Mouse (Mus musculus): ENCODE results near the gene Atp4b. TPM values are rescaled to one million over a fixed set of nuclear protein-coding genes. Genes with fewer than 3 reads are reported as not detected.

Atp4b gene
- polyA plus RNA-seq, 1 experiment, result not detected

DNA sequence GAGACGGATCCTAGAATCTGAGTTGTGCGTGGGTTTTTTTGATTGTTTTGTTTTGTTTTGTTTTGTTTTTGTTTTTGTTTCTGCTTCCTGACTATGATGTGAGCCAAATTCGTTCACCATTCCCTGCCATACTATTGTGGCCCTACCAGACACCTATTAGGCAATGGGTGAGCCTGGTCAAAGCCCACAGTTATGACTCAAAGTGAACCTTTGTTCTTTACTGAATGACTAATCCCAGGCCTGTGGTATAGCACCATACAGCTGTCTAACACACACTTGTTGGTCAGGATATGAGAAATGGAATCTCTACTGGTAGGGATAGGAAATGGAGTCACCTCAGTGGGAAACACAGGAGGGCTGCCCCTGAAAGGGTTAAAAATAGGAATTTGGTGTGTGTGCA, 14.1 kb downstream of the Atp4b start:
- H3K27ac ChIP-seq (ENCODE audit: insufficient read depth, low read length), result no peak overlapping the region
- no peaks in the 10 kb centered on the region for H3K27me3 ChIP-seq (ENCODE audit: control insufficient read depth, insufficient read depth, low read length)
- no peak overlapping the region for H3K4me3 ChIP-seq (replicated peaks; ENCODE audit: insufficient read depth, low read depth, low read length)
- TF ChIP-seq POLR2A (IDR thresholded peaks at IDR 0.05; ENCODE audit: borderline replicate concordance, insufficient read depth, low read length) (no peak), CTCF (IDR thresholded peaks at IDR 0.05; ENCODE audit: borderline replicate concordance, insufficient read depth, low read depth, low read length) (no peak)
- DNase-seq, result no peak
- H3K4me1 ChIP-seq (ENCODE audit: control insufficient read depth, insufficient read depth, low read length), result no peaks in the 10 kb centered on the region
- WGBS, result 94% methylated on average over 3 of the region's 3 CpGs

DNA sequence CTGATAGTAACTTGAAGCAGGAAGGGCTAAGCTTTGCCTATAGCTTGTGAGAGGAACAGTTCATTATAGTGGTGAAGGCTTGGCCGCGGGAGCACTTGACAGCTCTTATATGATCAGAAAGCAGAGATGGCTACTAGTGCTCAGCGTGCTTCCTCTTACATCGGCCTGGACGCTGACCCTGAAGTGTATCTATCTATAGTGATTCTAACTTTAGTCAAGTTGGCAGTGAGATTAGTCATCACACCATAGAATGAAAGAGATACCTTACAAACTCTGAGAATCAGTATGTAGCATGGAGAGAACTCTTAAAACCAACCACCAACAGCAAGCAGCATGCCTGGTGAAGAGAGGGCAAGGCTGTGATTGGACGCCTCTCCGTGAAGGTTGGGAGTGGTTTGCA, 15.0 kb downstream of the Atp4b start:
- H3K27ac ChIP-seq (ENCODE audit: insufficient read depth, low read length), result no peak overlapping the region
- no peaks in the 10 kb centered on the region for H3K4me1 ChIP-seq (ENCODE audit: control insufficient read depth, insufficient read depth, low read length)
- WGBS, result 89% methylated on average over 7 of the region's 7 CpGs
- DNase-seq, result no peak
- no peak overlapping the region for H3K4me3 ChIP-seq (replicated peaks; ENCODE audit: insufficient read depth, low read depth, low read length)
- H3K27me3 ChIP-seq (ENCODE audit: control insufficient read depth, insufficient read depth, low read length), result no peaks in the 10 kb centered on the region
- no peak for TF ChIP-seq POLR2A (IDR thresholded peaks at IDR 0.05; ENCODE audit: borderline replicate concordance, insufficient read depth, low read length)
- TF ChIP-seq CTCF (IDR thresholded peaks at IDR 0.05; ENCODE audit: borderline replicate concordance, insufficient read depth, low read depth, low read length), result no peak

DNA sequence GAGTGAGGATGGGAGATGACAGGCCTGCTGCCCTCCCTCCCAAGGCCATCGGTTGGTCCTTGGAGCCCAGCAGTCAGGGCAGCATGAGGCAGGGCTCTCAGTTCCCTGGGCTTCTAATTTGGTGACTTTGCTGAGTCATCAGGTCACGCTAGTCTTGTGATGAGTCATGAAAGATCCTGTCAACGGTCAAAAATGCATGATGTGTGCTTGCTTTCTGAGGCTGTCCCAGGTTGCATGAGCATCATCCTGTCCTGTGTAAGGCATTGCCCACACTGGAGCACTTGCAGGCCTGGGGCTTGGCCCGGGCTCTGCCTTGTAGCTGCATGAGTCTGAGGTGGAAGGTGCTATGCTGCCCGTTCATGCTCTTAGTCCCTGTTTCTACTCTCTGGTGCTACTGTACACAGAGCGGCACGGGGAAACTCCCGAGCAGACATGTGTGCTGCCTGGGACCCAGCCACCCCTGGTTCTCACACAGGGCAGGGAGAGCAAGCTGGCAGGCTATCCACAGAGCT, 23.4 kb downstream of the Atp4b start:
- Histone ChIP-seq H3K27me3 (ENCODE audit: control insufficient read depth, insufficient read depth, low read length) (no peaks in the 10 kb centered on the region), H3K4me1 (ENCODE audit: control insufficient read depth, insufficient read depth, low read length) (no peaks in the 10 kb centered on the region), H3K4me3 (replicated peaks; ENCODE audit: insufficient read depth, low read depth, low read length) (no peak overlapping the region), H3K27ac (ENCODE audit: insufficient read depth, low read length) (no peak overlapping the region)
- 78% methylated on average over 8 of the region's 8 CpGs for WGBS
- no peak for DNase-seq
- TF ChIP-seq CTCF (IDR thresholded peaks at IDR 0.05; ENCODE audit: borderline replicate concordance, insufficient read depth, low read depth, low read length) (no peak), POLR2A (IDR thresholded peaks at IDR 0.05; ENCODE audit: borderline replicate concordance, insufficient read depth, low read length) (no peak)

DNA sequence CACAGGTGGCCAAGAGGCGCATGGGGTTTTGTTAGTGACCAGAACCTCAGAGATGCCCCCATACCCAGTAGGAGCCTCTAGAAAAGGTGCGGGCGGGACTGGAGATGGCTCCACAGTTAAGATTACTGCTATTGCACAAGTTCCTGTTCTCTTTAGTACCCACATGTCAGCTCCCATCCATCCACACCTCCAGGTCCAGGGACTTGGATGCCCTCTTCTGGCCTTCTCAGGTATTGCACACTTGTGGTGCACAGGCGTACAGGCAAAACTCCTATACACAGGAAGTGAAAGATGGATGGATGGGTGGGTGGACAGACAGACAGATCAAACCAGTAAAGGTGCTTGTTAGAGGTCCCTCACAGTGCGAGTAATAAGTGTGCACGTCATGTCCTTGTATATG, 34.8 kb downstream of the Atp4b start:
- no peaks in the 10 kb centered on the region for H3K4me1 ChIP-seq (ENCODE audit: control insufficient read depth, insufficient read depth, low read length)
- no peak for DNase-seq
- H3K27ac ChIP-seq (ENCODE audit: insufficient read depth, low read length), result no peak overlapping the region
- TF ChIP-seq POLR2A (IDR thresholded peaks at IDR 0.05; ENCODE audit: borderline replicate concordance, insufficient read depth, low read length) (no peak), CTCF (IDR thresholded peaks at IDR 0.05; ENCODE audit: borderline replicate concordance, insufficient read depth, low read depth, low read length) (peak; percentile 17; the same call in 1 of the 2 replicates)
- 99% methylated on average over 6 of the region's 6 CpGs for WGBS
- no peaks in the 10 kb centered on the region for H3K27me3 ChIP-seq (ENCODE audit: control insufficient read depth, insufficient read depth, low read length)
- no peak overlapping the region for H3K4me3 ChIP-seq (replicated peaks; ENCODE audit: insufficient read depth, low read depth, low read length)

DNA sequence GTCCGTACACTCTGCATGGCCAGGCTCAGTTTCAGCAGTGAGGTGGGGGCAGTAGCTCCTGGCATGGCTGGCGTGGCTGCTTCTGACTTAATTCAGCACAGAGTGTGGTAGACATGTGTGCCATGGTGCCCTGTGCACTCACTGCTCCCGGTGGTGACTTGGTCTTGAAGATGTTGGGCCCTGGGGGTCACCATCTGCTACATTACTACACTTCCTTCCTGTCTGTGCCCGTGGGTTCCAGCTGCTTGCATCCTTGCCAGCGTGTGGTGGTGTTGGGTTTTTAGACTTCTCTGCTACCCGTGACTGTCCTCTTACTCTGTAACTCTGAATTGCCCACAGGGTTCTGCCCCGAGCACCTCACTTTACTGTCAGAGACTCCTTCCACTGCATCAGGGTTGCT, 36.4 kb downstream of the Atp4b start:
- Histone ChIP-seq H3K27ac (ENCODE audit: insufficient read depth, low read length) (no peak overlapping the region), H3K27me3 (ENCODE audit: control insufficient read depth, insufficient read depth, low read length) (no peaks in the 10 kb centered on the region), H3K4me3 (replicated peaks; ENCODE audit: insufficient read depth, low read depth, low read length) (no peak overlapping the region), H3K4me1 (ENCODE audit: control insufficient read depth, insufficient read depth, low read length) (peaks cover 7% of the 10 kb centered on the region; the same call in 1 of the 2 replicates)
- no peak for DNase-seq
- TF ChIP-seq POLR2A (IDR thresholded peaks at IDR 0.05; ENCODE audit: borderline replicate concordance, insufficient read depth, low read length), result no peak
- no peak for TF ChIP-seq CTCF (IDR thresholded peaks at IDR 0.05; ENCODE audit: borderline replicate concordance, insufficient read depth, low read depth, low read length)
- WGBS, result 69% methylated on average over 7 of the region's 7 CpGs

DNA sequence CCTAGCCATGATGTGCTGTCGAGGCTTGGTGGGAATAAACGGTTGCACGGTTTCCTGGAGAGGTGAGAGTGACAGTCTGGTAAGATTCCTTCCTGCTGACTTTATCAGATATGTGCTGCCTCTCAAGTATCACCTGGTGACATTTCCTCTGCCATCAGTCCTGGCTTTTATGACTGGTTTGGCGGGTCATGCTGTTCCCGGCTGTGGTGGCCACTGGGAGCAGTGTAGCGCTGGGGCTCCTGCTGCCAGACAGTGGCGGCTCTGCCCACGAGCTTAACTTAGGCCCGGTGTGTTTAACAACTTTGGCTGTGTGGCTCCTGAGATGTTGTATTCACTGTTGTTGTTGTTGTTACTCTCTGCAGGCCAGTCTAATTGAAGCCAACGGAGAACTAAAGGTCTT, 39.9 kb downstream of the Atp4b start:
- WGBS, result 65% methylated on average over 10 of the region's 10 CpGs
- Histone ChIP-seq H3K4me1 (ENCODE audit: control insufficient read depth, insufficient read depth, low read length) (peaks cover 19% of the 10 kb centered on the region), H3K4me3 (replicated peaks; ENCODE audit: insufficient read depth, low read depth, low read length) (no peak overlapping the region), H3K27me3 (ENCODE audit: control insufficient read depth, insufficient read depth, low read length) (no peaks in the 10 kb centered on the region), H3K27ac (ENCODE audit: insufficient read depth, low read length) (no peak overlapping the region)
- DNase-seq, result no peak
- TF ChIP-seq CTCF (IDR thresholded peaks at IDR 0.05; ENCODE audit: borderline replicate concordance, insufficient read depth, low read depth, low read length), result no peak
- no peak for TF ChIP-seq POLR2A (IDR thresholded peaks at IDR 0.05; ENCODE audit: borderline replicate concordance, insufficient read depth, low read length)

DNA sequence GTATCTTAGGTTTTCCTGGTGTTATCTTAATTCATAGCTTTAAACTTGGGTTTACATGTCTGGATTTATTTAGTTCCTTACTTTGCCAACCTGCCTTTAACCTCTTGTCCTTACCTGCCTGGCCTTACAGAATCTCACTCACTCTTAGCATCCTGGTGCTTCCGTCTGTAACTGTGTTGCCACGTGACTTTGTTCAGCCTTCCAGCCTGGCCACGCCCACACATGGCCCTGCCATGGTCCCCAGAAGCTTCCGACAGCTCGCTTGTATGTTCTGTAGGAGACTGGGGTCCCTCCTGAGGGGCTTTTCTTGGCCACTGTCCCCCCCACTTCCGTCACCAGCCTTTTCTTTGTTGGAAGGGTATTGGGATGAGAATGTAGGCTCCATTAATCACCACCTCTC, 40.4 kb downstream of the Atp4b start:
- H3K4me1 ChIP-seq (ENCODE audit: control insufficient read depth, insufficient read depth, low read length), result peaks cover 19% of the 10 kb centered on the region
- DNase-seq, result no peak
- TF ChIP-seq CTCF (IDR thresholded peaks at IDR 0.05; ENCODE audit: borderline replicate concordance, insufficient read depth, low read depth, low read length), result no peak
- no peak for TF ChIP-seq POLR2A (IDR thresholded peaks at IDR 0.05; ENCODE audit: borderline replicate concordance, insufficient read depth, low read length)
- H3K4me3 ChIP-seq (replicated peaks; ENCODE audit: insufficient read depth, low read depth, low read length), result no peak overlapping the region
- no peaks in the 10 kb centered on the region for H3K27me3 ChIP-seq (ENCODE audit: control insufficient read depth, insufficient read depth, low read length)
- 73% methylated on average over 6 of the region's 6 CpGs for WGBS
- H3K27ac ChIP-seq (ENCODE audit: insufficient read depth, low read length), result no peak overlapping the region

DNA sequence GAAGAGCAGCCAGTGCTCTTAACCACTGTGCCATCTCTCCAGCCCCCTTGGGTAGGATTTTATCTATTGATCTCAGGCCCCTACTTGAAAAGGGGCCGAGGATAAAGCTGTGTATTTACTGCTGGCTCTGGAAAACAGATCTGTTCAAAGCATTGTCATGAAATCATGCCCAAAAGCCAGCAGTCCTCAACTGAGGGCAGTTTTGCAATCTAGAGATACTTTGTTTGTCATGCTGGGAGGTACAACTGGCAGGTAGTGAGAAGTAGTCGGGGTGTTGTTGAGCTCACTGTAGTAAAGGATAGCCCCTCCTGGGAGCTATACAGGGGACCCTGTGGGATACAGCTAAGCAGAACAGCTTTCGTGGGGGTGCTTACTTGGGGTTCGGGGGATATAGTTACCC, 42.7 kb downstream of the Atp4b start:
- H3K27ac ChIP-seq (ENCODE audit: insufficient read depth, low read length), result no peak overlapping the region
- H3K4me3 ChIP-seq (replicated peaks; ENCODE audit: insufficient read depth, low read depth, low read length), result no peak overlapping the region
- DNase-seq, result no peak
- peaks cover 19% of the 10 kb centered on the region for H3K4me1 ChIP-seq (ENCODE audit: control insufficient read depth, insufficient read depth, low read length)
- 81% methylated on average over 4 of the region's 4 CpGs for WGBS
- H3K27me3 ChIP-seq (ENCODE audit: control insufficient read depth, insufficient read depth, low read length), result no peaks in the 10 kb centered on the region
- TF ChIP-seq POLR2A (IDR thresholded peaks at IDR 0.05; ENCODE audit: borderline replicate concordance, insufficient read depth, low read length) (no peak), CTCF (IDR thresholded peaks at IDR 0.05; ENCODE audit: borderline replicate concordance, insufficient read depth, low read depth, low read length) (no peak)

Data from cerebellum, adult 2 months (tissue).